Mouse (Mus musculus): ENCODE measurements at regions not wholly inside any gene's neighbourhood (a gene's known extent, or its start where the extent isn't known, plus 50 kb on each side); places are given as distances from the start of the nearest gene placed in this dataset.

DNA sequence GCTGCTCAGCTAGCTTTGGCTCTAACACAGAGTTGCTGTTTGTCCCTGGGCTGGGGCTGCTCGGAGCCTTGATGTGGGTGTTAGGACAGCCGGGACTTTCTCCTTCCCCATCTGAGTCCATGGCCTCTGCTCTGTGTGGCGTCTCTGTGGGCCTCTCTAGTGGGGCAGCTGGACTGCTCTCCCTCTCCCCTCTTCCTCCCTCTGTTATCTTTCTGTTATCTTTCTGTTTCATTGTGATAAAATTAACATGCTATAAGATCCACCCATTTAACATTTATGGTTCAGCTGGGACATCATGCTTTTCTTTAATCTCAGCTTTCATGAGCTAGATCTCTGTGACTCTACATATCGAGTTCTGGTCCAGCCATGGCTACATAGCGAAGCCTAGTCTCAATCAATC lies 105.9 kb upstream of the Max start:
- peaks cover 5% of the 10 kb centered on the region for H3K4me1 ChIP-seq (ENCODE audit: control insufficient read depth)
- H3K9me3 ChIP-seq (ENCODE audit: control insufficient read depth, low read length), result no peaks in the 10 kb centered on the region
- no peaks in the 10 kb centered on the region for H3K36me3 ChIP-seq (ENCODE audit: control insufficient read depth)
- H3K4me3 ChIP-seq (replicated peaks), result no peak overlapping the region
- no peaks in the 10 kb centered on the region for H3K27me3 ChIP-seq (ENCODE audit: control insufficient read depth)
- TF ChIP-seq TAL1 (IDR thresholded peaks at IDR 0.05; ENCODE audit: low read length) (no peak), GATA1 (IDR thresholded peaks at IDR 0.05; ENCODE audit: low read length) (no peak)

DNA sequence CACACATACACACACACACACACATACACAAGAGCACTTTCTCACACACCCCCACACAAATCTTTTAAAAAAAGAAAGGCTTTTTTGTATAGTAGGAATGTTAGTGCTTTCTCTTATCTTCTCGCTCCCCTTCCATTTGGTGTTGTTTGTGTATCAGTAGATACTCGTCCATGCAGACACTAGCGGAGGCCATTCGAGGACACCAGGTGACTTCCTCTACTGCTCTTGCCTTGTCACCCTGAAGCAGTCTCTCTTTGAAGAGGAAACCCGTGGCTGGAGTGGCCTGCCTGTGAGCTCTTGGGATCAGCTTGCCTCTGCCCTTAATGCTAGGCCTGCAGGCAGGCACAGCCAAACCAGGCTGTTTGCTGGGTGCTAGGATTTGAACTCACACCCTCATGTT lies 105.1 kb upstream of the Max start:
- H3K27me3 ChIP-seq (ENCODE audit: control insufficient read depth), result no peaks in the 10 kb centered on the region
- no peak overlapping the region for H3K4me3 ChIP-seq (replicated peaks)
- no peaks in the 10 kb centered on the region for H3K36me3 ChIP-seq (ENCODE audit: control insufficient read depth)
- TF ChIP-seq GATA1 (IDR thresholded peaks at IDR 0.05; ENCODE audit: low read length) (no peak), TAL1 (IDR thresholded peaks at IDR 0.05; ENCODE audit: low read length) (no peak)
- H3K4me1 ChIP-seq (ENCODE audit: control insufficient read depth), result peaks cover 5% of the 10 kb centered on the region
- no peaks in the 10 kb centered on the region for H3K9me3 ChIP-seq (ENCODE audit: control insufficient read depth, low read length)

DNA sequence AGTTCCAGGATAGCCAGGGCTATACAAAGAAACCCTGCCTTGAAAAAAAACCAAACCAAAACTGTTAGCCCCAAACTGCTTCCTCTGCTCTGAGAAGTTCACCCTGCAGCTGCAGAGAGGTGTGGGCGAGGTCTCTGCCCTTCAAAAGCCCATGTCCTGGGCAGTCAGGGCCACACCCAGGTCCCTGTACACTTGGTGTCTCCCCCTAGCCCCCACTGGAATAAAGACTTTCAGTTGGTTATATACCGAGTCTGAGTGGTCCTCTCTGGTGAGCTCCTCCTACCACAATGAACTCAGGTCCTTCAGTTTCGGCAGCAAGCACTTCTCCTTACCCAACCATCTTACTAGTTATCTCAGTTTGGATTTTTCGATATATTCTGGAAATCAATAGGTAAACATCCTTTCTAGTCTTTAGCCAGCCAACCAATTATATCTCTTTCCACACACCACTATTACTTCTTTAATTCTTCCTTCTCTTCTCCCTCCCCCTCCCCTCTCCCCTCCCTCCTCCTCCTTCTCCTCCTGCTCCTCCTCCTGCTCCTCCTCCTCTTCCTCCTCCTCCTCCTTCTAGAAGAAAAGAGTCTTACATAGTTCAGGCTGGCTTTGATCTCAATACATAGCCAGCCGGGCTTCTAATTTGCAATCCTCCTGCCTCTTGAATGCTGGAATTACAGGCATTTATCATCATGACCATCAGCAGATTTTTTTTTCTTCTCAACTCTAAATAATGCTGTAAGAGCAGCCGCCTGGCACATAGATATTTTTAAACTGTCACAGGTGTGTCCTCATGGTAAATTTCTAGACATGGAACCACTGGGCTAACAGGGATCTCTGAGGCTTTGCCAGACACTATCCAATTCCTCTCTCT lies 103.9 kb upstream of the Max start:
- Histone ChIP-seq H3K4me1 (ENCODE audit: control insufficient read depth) (peaks cover 10% of the 10 kb centered on the region), H3K36me3 (ENCODE audit: control insufficient read depth) (no peaks in the 10 kb centered on the region), H3K4me3 (replicated peaks) (no peak overlapping the region), H3K27me3 (ENCODE audit: control insufficient read depth) (no peaks in the 10 kb centered on the region), H3K9me3 (ENCODE audit: control insufficient read depth, low read length) (no peaks in the 10 kb centered on the region)
- TF ChIP-seq GATA1 (IDR thresholded peaks at IDR 0.05; ENCODE audit: low read length) (no peak), TAL1 (IDR thresholded peaks at IDR 0.05; ENCODE audit: low read length) (no peak)

DNA sequence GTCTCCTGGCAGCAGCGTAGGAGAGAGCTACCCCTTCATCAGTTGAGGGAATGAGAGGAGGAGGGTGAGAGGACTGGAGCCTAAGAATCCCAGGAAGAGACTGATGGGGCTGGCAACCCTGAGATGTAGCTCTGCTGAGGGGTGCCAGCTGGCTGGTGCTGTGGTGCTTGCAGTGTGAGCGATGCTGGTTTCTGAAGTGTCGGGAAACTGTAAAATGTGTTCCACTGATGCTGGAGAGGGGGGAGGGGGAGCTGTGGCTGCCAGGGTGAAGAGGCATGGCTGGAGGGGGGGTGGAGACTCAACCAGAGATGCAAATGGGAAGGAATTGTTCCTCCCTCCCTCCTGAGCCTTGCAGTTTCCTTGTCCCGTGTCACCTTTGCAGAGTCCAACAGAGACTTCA lies 102.0 kb upstream of the Max start:
- Histone ChIP-seq H3K36me3 (ENCODE audit: control insufficient read depth) (no peaks in the 10 kb centered on the region), H3K9me3 (ENCODE audit: control insufficient read depth, low read length) (no peaks in the 10 kb centered on the region), H3K4me3 (replicated peaks) (no peak overlapping the region), H3K4me1 (ENCODE audit: control insufficient read depth) (peaks cover 24% of the 10 kb centered on the region), H3K27me3 (ENCODE audit: control insufficient read depth) (no peaks in the 10 kb centered on the region)
- TF ChIP-seq TAL1 (IDR thresholded peaks at IDR 0.05; ENCODE audit: low read length) (no peak), GATA1 (IDR thresholded peaks at IDR 0.05; ENCODE audit: low read length) (no peak)

DNA sequence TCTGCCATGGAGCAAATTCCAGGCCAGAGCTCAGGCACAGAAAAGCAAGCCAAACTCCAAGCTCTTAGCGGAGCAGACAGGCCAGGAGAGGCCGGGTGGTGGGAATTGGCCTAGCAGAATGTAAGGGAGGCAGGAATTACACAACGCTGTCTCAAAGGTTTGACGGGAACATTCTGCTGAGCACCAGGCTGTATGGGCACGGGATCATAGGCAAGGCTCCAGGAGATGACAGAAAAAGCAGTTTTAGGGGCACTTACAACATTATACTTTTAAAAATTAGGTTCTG lies 99.5 kb upstream of the Max start:
- H3K9me3 ChIP-seq (ENCODE audit: control insufficient read depth, low read length), result no peaks in the 10 kb centered on the region
- H3K36me3 ChIP-seq (ENCODE audit: control insufficient read depth), result no peaks in the 10 kb centered on the region
- TF ChIP-seq TAL1 (IDR thresholded peaks at IDR 0.05; ENCODE audit: low read length), result no peak
- TF ChIP-seq GATA1 (IDR thresholded peaks at IDR 0.05; ENCODE audit: low read length), result no peak
- H3K4me3 ChIP-seq (replicated peaks), result no peak overlapping the region
- H3K27me3 ChIP-seq (ENCODE audit: control insufficient read depth), result no peaks in the 10 kb centered on the region
- H3K4me1 ChIP-seq (ENCODE audit: control insufficient read depth), result peaks cover 25% of the 10 kb centered on the region

DNA sequence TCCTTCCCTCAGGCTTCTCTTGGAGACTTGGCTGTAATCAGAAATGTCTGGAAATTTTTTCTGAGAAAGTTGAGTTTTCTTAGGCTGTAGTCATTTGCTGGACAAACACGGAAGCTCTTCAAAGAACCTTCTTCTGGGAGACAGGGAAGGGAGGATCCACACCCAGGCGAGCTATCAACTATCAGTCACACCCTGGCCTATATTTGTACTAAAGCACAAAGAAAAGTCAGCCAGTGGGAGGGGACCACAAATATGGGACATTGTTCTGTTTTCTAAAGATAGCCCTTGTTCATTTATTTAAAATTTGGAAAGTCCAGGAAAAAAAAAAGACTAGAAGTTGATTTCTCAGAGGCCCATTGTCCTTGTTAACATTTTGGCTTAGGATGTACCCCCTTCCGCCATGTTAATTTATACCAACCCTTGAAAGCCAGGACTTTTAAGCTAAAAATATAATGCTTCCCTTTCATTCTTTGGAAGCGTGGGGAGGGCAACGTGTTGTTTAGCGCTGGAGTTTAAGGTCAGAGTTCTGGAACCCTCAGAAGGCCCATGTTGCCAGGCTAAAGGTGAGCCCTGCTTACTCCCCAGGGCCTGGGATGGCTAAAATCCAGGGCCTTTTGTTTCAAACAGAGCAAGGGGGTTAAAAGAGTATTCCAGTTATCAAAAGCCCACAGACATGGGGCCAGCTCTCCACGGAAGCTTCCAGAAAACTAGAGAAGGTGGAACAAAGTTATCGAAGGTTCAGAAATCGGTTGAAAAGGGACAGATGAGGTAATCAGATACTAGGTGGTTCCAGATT lies 99.0 kb upstream of the Max start:
- no peaks in the 10 kb centered on the region for H3K36me3 ChIP-seq (ENCODE audit: control insufficient read depth)
- H3K4me1 ChIP-seq (ENCODE audit: control insufficient read depth), result peaks cover 25% of the 10 kb centered on the region
- no peaks in the 10 kb centered on the region for H3K27me3 ChIP-seq (ENCODE audit: control insufficient read depth)
- no peak overlapping the region for H3K4me3 ChIP-seq (replicated peaks)
- H3K9me3 ChIP-seq (ENCODE audit: control insufficient read depth, low read length), result no peaks in the 10 kb centered on the region
- no peak for TF ChIP-seq TAL1 (IDR thresholded peaks at IDR 0.05; ENCODE audit: low read length)
- no peak for TF ChIP-seq GATA1 (IDR thresholded peaks at IDR 0.05; ENCODE audit: low read length)

DNA sequence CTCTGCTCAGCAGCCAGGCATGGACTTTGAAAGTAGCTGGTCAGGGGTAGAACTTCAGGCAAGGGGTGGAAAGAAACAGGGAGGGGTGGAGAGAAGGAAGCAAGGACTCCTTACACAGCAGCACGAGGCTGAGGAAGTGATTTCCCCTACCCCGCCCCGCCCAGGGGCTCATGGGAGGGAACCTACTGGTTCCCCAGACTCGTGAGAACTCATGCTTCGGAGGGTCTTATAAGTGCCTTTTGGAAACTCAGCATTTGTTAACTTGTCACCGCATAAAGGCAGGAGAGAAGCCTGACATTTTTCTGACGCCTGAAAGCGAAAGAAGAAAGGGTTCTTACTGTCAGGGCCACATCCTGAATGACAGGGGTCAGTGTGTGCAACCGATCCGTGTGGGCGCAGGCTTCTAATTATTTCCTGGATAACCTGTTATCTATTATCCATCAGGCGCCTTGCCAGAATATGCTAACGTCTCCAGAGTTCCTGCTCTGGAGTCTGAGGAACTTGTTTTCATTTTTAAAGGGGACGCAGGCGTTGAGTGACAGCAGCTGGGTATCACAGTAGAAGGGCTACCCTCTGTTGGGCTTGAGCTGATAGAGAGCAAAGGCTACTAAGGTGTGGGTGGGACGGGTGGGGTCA lies 98.2 kb upstream of the Max start:
- Histone ChIP-seq H3K9me3 (ENCODE audit: control insufficient read depth, low read length) (no peaks in the 10 kb centered on the region), H3K4me3 (replicated peaks) (peak overlapping the region; percentile 57), H3K4me1 (ENCODE audit: control insufficient read depth) (peaks cover 25% of the 10 kb centered on the region), H3K27me3 (ENCODE audit: control insufficient read depth) (no peaks in the 10 kb centered on the region), H3K36me3 (ENCODE audit: control insufficient read depth) (no peaks in the 10 kb centered on the region)
- no peak for TF ChIP-seq GATA1 (IDR thresholded peaks at IDR 0.05; ENCODE audit: low read length)
- TF ChIP-seq TAL1 (IDR thresholded peaks at IDR 0.05; ENCODE audit: low read length), result no peak

DNA sequence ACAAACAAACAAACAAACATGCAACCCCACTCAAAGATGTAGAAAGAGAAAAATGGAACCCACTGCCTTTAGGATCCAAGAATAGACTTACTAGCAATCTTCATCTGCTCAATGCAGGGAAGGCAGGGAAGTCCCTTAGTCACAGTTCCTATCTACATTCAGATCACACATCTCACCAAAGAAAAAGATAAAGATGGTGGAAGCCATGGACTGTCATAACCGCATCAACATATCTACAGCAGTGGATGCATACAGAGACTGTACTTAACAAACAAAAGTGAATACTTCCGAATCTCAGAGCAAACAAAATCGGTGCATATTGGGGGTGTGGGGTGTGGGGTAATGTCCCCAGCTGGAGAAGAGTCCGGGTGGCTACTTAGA lies 97.7 kb upstream of the Max start:
- H3K4me3 ChIP-seq (replicated peaks), result peak overlapping the region; percentile 57
- H3K4me1 ChIP-seq (ENCODE audit: control insufficient read depth), result peaks cover 25% of the 10 kb centered on the region
- H3K36me3 ChIP-seq (ENCODE audit: control insufficient read depth), result no peaks in the 10 kb centered on the region
- H3K9me3 ChIP-seq (ENCODE audit: control insufficient read depth, low read length), result no peaks in the 10 kb centered on the region
- H3K27me3 ChIP-seq (ENCODE audit: control insufficient read depth), result no peaks in the 10 kb centered on the region
- TF ChIP-seq GATA1 (IDR thresholded peaks at IDR 0.05; ENCODE audit: low read length) (no peak), TAL1 (IDR thresholded peaks at IDR 0.05; ENCODE audit: low read length) (no peak)

DNA sequence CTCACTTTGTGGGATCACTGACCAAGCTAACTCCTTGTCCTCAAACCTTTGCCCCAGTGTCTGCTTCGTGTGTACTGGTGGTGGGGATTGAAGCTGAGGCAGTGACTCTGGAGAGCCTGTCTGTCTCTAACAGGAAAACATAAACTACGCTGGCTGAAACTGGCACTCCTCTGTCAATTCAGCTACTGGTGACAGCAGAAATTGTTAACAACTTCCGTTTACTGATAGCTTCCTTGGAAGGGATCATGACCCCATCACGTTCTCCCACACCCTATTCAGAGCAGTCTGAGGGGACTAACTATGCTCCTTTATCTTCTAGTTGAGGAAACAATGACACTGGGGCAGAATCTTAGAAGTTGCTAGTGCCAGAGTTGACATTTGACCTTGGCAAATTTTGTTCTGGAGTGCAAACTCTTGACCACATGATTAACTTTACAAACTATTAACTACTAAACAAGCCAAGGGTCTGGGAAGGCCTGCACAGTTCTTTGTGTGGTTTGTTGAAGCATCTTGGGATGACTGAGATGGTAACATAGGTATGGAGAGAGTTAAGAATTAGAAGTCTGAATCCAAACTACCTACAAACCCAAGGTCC lies 96.7 kb upstream of the Max start:
- Histone ChIP-seq H3K9me3 (ENCODE audit: control insufficient read depth, low read length) (no peaks in the 10 kb centered on the region), H3K4me3 (replicated peaks) (no peak overlapping the region), H3K36me3 (ENCODE audit: control insufficient read depth) (no peaks in the 10 kb centered on the region), H3K4me1 (ENCODE audit: control insufficient read depth) (peaks cover 25% of the 10 kb centered on the region), H3K27me3 (ENCODE audit: control insufficient read depth) (no peaks in the 10 kb centered on the region)
- no peak for TF ChIP-seq GATA1 (IDR thresholded peaks at IDR 0.05; ENCODE audit: low read length)

Measured in erythroblast, embryonic 14.5 days (primary cell).